Mouse (Mus musculus) liver, embryonic 14.5 days (tissue): ENCODE results near the gene Gm43951.

Source experiments
- CTCF ChIP-seq: IDR thresholded peaks from 2 replicates; pipeline ENCODE4 v1.5.1; 2016; ENCODE audit warnings: antibody characterized with exemption, low read depth, control low read depth
- EP300 ChIP-seq: IDR thresholded peaks from 2 replicates; pipeline ENCODE4 v1.6.1; 2016; ENCODE audit warnings: antibody characterized with exemption, low read depth

DNA sequence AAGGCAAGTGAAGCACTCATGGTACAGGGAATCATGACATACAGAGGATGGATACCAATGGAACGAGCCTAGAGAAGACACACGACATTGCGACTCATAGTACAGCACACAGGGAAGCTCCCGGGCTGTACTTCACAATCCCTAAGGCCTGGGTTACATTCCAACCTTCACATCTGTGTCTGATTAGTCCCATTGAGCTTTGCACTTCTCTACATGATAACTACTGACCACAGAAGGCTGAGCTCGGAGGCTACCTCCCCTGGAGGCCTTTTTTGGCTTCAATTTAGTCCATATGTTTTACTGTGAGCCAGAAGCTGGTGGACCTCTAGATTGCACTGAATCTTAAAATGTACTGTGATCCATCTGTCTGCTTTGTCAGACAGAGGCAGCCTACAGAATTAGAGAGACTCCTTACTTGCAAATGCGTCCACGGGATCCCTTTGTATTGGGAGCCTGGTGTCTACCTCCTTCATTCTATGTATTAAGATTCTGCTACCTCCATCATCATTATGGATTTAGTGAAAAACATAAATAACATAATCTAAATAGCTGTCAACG lies 38.6 kb upstream of the Gm43951 start:
- TF ChIP-seq CTCF, result no peak
- no peak for TF ChIP-seq EP300
